Mouse (Mus musculus) liver, adult 2 months (tissue): Measurements from ENCODE around the gene Ppfia1.

ENCODE experiments used
- CTCF ChIP-seq: fragments of 200-500 bp; IDR thresholded peaks from 2 replicates; pipeline ENCODE4 v1.5.1; 2011; ENCODE audit warnings: low read depth, low read length, control low read depth
- POLR2A ChIP-seq: fragments of 200-500 bp; IDR thresholded peaks from 2 replicates; pipeline ENCODE4 v1.6.1; 2011; ENCODE audit warnings: low read length, control low read depth; ENCODE audit not compliant: insufficient read depth; ENCODE audit errors: extremely low read depth

DNA sequence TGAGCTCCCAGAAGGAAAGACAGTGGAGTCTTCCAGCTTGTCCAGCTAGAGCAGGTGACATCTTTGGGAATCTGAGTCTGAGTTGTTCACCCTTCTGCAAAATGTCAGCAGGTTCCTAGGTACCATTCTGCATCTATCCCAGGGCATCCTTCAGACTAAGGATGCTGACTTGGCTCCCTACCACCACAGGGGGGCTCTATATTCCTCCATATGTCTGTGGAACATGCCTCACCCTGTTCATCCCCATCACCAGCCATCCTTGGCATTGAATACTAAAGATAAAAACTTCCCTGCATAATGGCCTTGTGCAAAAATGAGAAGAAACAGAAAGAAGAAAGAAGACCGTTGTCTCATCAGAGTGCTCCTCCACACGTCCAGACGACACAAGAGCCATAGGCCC, 36.0 kb upstream of the Ppfia1 start:
- TF ChIP-seq CTCF (no peak), POLR2A (no peak)
